Mouse (Mus musculus) testis, adult 2 months (tissue): ENCODE data around the gene Atxn7l3. TPM values are rescaled to one million over a fixed set of nuclear protein-coding genes. Genes with fewer than 3 reads are reported as not detected.

Source experiments
- H3K27ac ChIP-seq: fragments of 200-500 bp; 2 replicates; pipeline ENCODE4 v1.5.1; 2012; ENCODE audit warnings: low read depth, low read length; ENCODE audit not compliant: control insufficient read depth, insufficient read depth
- H3K27me3 ChIP-seq: fragments of 200-500 bp; 2 replicates; pipeline ENCODE4 v1.6.1; 2012; ENCODE audit warnings: mild to moderate bottlenecking, low read length, moderate library complexity; ENCODE audit not compliant: control insufficient read depth, insufficient read depth
- H3K36me3 ChIP-seq: fragments of 200-500 bp; 2 replicates; pipeline ENCODE4 v1.6.1; 2012; ENCODE audit warnings: mild to moderate bottlenecking, low read length; ENCODE audit not compliant: control insufficient read depth, insufficient read depth
- H3K4me1 ChIP-seq: fragments of 200-500 bp; 2 replicates; pipeline ENCODE4 v1.6.1; 2012; ENCODE audit warnings: low read length; ENCODE audit not compliant: control insufficient read depth, insufficient read depth
- H3K4me3 ChIP-seq: fragments of 200-500 bp; 2 replicates; pipeline ENCODE4 v1.5.1; 2012; ENCODE audit warnings: low read depth, mild to moderate bottlenecking, low read length, moderate library complexity, mixed read lengths; ENCODE audit not compliant: control insufficient read depth
- CTCF ChIP-seq: fragments of 200-500 bp; IDR thresholded peaks from 2 replicates; pipeline ENCODE4 v1.5.1; 2012; ENCODE audit warnings: low read depth, mild to moderate bottlenecking, inconsistent platforms, low read length, moderate library complexity; ENCODE audit not compliant: control insufficient read depth, insufficient read depth, insufficient replicate concordance
- POLR2A ChIP-seq: fragments of 200-500 bp; IDR thresholded peaks from 2 replicates; pipeline ENCODE4 v1.6.1; 2012; ENCODE audit warnings: low read depth, mild to moderate bottlenecking, inconsistent platforms, low read length, moderate library complexity; ENCODE audit not compliant: control insufficient read depth
- polyA plus RNA-seq: library from polyadenylated mRNA; depleted of rRNA; stranded (reverse); fragments of >200 nt; gene quantifications from 2 replicates; pipeline ENCODE4 v1.2.3, GENCODE M21; 2012

Gene Atxn7l3
- polyA plus RNA-seq, 1 experiment = 16.8 TPM

DNA sequence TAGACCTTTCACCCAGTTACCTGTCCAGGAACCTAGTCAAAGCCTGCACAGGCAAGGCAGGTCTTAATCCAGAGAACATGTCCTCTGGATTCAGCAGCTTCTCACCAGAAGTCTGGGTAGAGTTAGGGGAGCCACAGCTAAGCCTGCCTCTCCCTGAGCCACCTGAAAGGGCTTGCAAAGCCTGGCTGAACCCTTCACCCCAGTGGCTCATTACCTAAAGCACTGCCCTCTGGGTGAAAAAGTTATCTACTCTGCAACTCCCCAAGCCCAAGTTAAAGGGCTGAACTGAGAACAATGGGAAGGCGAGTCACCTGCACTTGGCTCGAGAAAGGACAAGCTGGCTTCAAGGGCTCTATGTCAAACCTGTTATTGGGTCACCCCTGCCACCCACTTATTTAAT lies 7.7 kb upstream of the Atxn7l3 start:
- no peak for TF ChIP-seq CTCF
- TF ChIP-seq POLR2A = no peak
- Histone ChIP-seq H3K27me3 (no peaks in the 10 kb centered on the region), H3K27ac (no peak overlapping the region), H3K36me3 (no peaks in the 10 kb centered on the region), H3K4me1 (peaks cover 12% of the 10 kb centered on the region), H3K4me3 (no peak overlapping the region)

DNA sequence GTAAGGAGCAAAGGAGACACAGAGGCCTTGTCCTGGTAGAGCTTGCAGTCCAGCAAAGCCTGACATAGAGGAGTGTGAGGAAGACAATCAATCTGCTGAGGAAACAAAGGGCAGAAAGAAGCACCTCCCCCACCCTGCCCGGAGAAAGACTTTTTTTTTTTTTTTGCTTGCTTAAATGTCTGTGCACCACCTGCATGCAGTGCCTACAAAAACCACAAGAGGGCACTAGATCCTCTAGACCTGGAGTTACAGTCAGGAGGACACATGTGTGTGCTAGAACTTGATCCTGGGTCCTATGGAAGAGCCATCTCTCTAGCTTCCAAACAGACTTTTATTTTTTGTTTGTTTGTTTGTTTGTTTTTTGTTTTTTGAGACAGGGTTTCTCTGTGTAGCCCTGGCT lies 3.4 kb upstream of the Atxn7l3 start:
- H3K36me3 ChIP-seq = no peaks in the 10 kb centered on the region
- no peak for TF ChIP-seq POLR2A
- TF ChIP-seq CTCF = peak; percentile 18; the same call in 1 of the 2 replicates
- no peaks in the 10 kb centered on the region for H3K27me3 ChIP-seq
- no peak overlapping the region for H3K4me3 ChIP-seq
- peaks cover 15% of the 10 kb centered on the region for H3K4me1 ChIP-seq
- no peak overlapping the region for H3K27ac ChIP-seq

GRCm38 (mm10) chr11:102297577-102298556 lies 1.4 kb upstream of the Atxn7l3 start:
- no peaks in the 10 kb centered on the region for H3K36me3 ChIP-seq
- H3K27ac ChIP-seq = peak overlapping the region; percentile 60
- H3K4me1 ChIP-seq = peaks cover 16% of the 10 kb centered on the region
- peak overlapping the region; percentile 75 for H3K4me3 ChIP-seq
- H3K27me3 ChIP-seq = no peaks in the 10 kb centered on the region
- TF ChIP-seq CTCF = no peak
- TF ChIP-seq POLR2A = no peak

DNA sequence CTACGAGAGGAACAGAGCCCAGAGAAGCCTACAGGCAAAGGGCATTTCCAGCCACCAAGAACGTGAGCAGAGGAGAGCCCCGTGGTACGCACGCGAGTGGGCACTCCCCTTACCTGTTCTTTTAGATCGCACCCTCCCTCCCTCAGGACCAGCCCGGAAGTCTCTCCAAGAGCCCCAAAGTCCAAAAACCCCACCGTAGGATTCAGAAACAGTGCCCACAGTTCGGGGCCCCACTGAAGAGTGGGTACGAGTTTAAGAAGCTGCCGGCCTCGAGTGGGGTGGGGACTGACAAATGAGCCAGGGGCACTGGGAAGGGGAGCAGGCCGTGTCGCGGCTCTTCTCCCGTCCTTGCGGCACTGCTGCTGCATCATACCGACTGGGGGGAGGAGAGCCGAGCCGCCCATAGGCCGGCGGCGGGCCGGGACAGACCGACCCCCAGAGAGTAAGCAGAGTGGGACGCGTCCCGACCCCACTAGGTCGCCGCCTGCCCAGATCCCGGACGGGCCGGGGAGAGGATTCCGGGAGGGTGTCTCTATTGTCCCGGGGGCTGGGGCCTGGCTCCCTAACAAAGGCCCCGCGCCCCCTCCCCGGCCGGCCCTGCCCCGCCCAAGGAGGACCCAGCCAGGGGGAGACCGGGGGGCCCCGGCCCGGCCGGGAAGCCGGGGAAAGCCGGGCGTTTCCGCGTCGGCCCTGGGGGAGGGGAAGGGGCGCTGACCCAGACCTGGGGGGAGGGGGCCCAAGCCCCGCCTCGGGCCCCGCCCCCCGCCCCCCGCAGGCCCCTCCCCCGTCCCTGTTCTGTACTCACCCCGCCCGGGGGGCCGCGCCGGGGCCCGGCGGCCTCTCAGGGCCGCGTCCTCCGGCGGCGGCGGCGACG lies 596 bp downstream of the Atxn7l3 start:
- H3K27me3 ChIP-seq = no peaks in the 10 kb centered on the region
- TF ChIP-seq POLR2A = no peak
- TF ChIP-seq CTCF = no peak

DNA sequence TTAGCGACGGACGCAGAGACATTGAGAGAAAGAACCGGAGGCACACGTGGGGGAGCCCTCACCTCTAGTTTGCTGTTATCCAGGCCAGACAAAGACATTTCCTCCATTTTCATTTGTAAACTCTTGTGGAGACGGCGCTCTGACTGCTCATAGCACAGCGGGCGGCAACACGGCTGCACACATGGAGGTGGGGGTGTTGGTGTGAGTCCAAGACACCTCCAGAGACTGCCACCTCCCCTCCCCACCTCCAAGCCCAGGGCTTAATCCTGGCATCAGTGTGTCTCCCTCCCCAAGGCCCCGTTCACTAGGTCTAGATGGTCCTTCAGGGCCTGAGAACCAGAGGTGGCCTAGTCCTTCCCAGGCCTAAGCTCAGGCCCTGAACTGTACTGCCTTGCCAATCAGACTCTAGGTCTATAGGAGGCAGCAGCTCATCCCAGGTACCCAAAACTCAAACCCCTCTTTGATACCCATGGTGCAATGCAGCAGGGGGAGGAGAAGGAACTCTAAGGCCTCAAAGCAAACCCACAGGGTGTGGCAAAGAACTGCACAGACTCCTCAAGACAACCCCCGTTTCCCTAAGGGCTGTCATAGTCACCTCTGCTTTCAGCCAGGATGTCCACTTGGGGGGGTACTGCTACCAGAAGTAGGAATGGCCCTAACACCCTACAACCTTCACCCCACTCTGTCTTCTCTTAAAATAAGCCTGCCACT lies 1.4 kb downstream of the Atxn7l3 start:
- H3K27me3 ChIP-seq = no peaks in the 10 kb centered on the region
- peaks cover 16% of the 10 kb centered on the region for H3K4me1 ChIP-seq
- peak overlapping the region; percentile 93 for H3K4me3 ChIP-seq
- peak overlapping the region; percentile 88 for H3K27ac ChIP-seq
- no peak for TF ChIP-seq POLR2A
- TF ChIP-seq CTCF = no peak
- peaks cover 2% of the 10 kb centered on the region; the same call in 1 of the 2 replicates for H3K36me3 ChIP-seq

More for the DNA sequence above, 596 bp downstream of the Atxn7l3 start:
- H3K36me3 ChIP-seq = peaks cover 2% of the 10 kb centered on the region; the same call in 1 of the 2 replicates
- peak overlapping the region; percentile 93 for H3K4me3 ChIP-seq
- H3K4me1 ChIP-seq = peaks cover 16% of the 10 kb centered on the region
- peak overlapping the region; percentile 88 for H3K27ac ChIP-seq

DNA sequence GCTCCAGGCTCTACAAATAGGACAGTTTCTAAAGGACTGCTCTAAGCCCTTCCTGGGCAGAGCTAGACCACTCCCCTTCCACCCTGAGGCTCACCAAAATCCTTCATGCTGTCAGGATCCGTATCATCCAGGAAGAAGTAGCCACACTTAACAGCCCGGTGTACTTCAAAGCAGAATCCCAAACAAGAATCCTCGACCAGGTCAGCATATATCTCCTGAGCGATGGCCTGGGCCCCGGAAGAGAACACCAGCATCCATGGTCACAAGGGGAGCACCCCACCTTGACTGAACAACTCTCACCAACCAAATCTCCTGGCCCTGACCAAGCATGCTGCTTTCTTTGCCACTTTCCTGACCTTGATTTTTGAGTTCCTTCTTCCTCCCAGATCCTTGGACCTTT lies 2.0 kb downstream of the Atxn7l3 start:
- H3K27me3 ChIP-seq = no peaks in the 10 kb centered on the region
- H3K4me1 ChIP-seq = peaks cover 13% of the 10 kb centered on the region
- TF ChIP-seq POLR2A (no peak), CTCF (no peak)
- no peak overlapping the region for H3K4me3 ChIP-seq
- H3K27ac ChIP-seq = no peak overlapping the region
- peaks cover 2% of the 10 kb centered on the region; the same call in 1 of the 2 replicates for H3K36me3 ChIP-seq
